Mouse (Mus musculus) lung, postnatal 0 days (tissue): ENCODE results near the gene Lhfpl3. TPM values are rescaled to one million over a fixed set of nuclear protein-coding genes. Genes with fewer than 3 reads are reported as not detected.
A peak's percentile ranks its signal among the peaks of the same experiment; 100 is the strongest.

ENCODE experiments used
- ATAC-seq: fragments of 200-750 bp; cut with Nextera tagmentation; 2 replicates; pipeline ENCODE4 v1.8.0; 2017; ENCODE audit warnings: moderate library complexity
- DNase-seq: peaks from one replicate; pipeline ENCODE4 v3.0.0-alpha.2; 2016; ENCODE audit warnings: low spot score
- H3K27ac ChIP-seq: fragments of 300-500 bp; sonication (generic); 2 replicates; pipeline ENCODE4 v1.5.1; 2014; ENCODE audit warnings: antibody characterized with exemption, mild to moderate bottlenecking, low read length, mixed read lengths
- H3K27me3 ChIP-seq: fragments of 300-500 bp; sonication (generic); replicated peaks from 2 replicates; pipeline ENCODE4 v1.6.1; 2014; ENCODE audit warnings: low read length, mixed read lengths; ENCODE audit not compliant: insufficient read depth
- H3K36me3 ChIP-seq: fragments of 300-500 bp; sonication (generic); 2 replicates; pipeline ENCODE4 v1.6.1; 2014; ENCODE audit warnings: low read length, mixed read lengths; ENCODE audit not compliant: insufficient read depth
- H3K4me1 ChIP-seq: fragments of 300-500 bp; sonication (generic); 2 replicates; pipeline ENCODE4 v1.6.1; 2014; ENCODE audit warnings: antibody characterized with exemption, low read depth, low read length, mixed read lengths; ENCODE audit not compliant: insufficient read depth
- H3K4me2 ChIP-seq: fragments of 300-500 bp; sonication (generic); replicated peaks from 2 replicates; pipeline ENCODE4 v1.6.1; 2014; ENCODE audit warnings: low read depth, mild to moderate bottlenecking, low read length, moderate library complexity, mixed read lengths
- H3K4me3 ChIP-seq: fragments of 300-500 bp; sonication (generic); 2 replicates; pipeline ENCODE4 v1.5.1; 2014; ENCODE audit warnings: low read depth, low read length
- H3K9ac ChIP-seq: fragments of 300-500 bp; sonication (generic); replicated peaks from 2 replicates; pipeline ENCODE4 v1.6.1; 2014; ENCODE audit warnings: low read depth, mild to moderate bottlenecking
- H3K9me3 ChIP-seq: fragments of 300-500 bp; sonication (generic); 2 replicates; pipeline ENCODE4 v1.6.1; 2016; ENCODE audit warnings: low read length, mixed read lengths
- CTCF ChIP-seq: IDR thresholded peaks from 2 replicates; pipeline ENCODE4 v1.5.1; 2016; ENCODE audit warnings: antibody characterized with exemption, mild to moderate bottlenecking
- EP300 ChIP-seq: IDR thresholded peaks from 2 replicates; pipeline ENCODE4 v1.6.1; 2016; ENCODE audit warnings: antibody characterized with exemption, mild to moderate bottlenecking, control low read depth
- WGBS: fragments of 180-500 bp; shearing (Covaris S2); extraction: QIAGEN DNeasy Blood & Tissue Kit; methylation state at CpG from one replicate; pipeline ENCODE4 v1.1.7; 2014; 5-methylcytosine and 5-hydroxymethylcytosine counted together
- polyA plus RNA-seq: library from polyadenylated mRNA; unstranded; fragments of >200 nt; fragmentation: Nextera tagmentation; extraction: Ambion mirVana; gene quantifications from 2 replicates; pipeline ENCODE4 v1.2.1, GENCODE M21; 2015

Gene Lhfpl3
- polyA plus RNA-seq, 1 experiment from 2014 or later: 0.04 TPM

- Histone ChIP-seq H3K9me3 (no peaks in the 10 kb centered on the region), H3K9ac (no peak overlapping the region), H3K27me3 (no peaks in the 10 kb centered on the region), H3K4me2 (no peak overlapping the region), H3K36me3 (no peaks in the 10 kb centered on the region), H3K27ac (no peak overlapping the region), H3K4me3 (no peak overlapping the region), H3K4me1 (no peaks in the 10 kb centered on the region)
- no peak for ATAC-seq
- no peak for TF ChIP-seq CTCF
- TF ChIP-seq EP300: no peak
- DNase-seq: no peak
- 75% methylated on average over 2 of the region's 2 CpGs for WGBS
Measured at GRCm38 (mm10) chr5:22986771-22987170, 240.9 kb downstream of the Lhfpl3 start.

DNA sequence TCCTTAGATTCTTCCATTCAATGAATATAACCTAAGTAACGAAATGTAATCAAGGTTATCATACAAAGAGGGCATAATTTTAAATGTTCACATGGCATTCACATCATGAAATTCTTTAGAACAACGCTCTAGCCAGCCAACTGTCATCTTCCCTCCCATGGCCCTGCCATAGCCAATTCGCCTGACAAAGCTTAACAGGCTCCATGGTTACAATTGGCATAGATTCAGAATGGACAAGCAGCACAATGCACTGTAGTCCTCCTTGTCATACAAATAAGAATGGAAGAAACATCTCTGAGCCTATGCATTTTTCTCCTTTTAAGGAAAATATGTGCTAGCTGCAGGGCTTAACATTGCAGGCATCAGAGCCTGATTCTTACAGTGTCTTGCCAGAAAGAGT, 254.0 kb downstream of the Lhfpl3 start:
- WGBS: 60% methylated on average over 3 of the region's 3 CpGs

GRCm38 (mm10) chr5:23003123-23003797, 257.4 kb downstream of the Lhfpl3 start:
- TF ChIP-seq EP300 (no peak), CTCF (no peak)
- H3K27me3 ChIP-seq: no peaks in the 10 kb centered on the region
- no peak overlapping the region for H3K27ac ChIP-seq
- H3K4me3 ChIP-seq: no peak overlapping the region
- 75% methylated on average over 2 of the region's 2 CpGs for WGBS
- DNase-seq: no peak
- H3K4me2 ChIP-seq: no peak overlapping the region
- no peaks in the 10 kb centered on the region for H3K4me1 ChIP-seq
- no peaks in the 10 kb centered on the region for H3K36me3 ChIP-seq
- no peak overlapping the region for H3K9ac ChIP-seq
- no peak for ATAC-seq
- no peaks in the 10 kb centered on the region for H3K9me3 ChIP-seq

More for the DNA sequence above, 254.0 kb downstream of the Lhfpl3 start:
- no peaks in the 10 kb centered on the region for H3K4me1 ChIP-seq
- H3K36me3 ChIP-seq: no peaks in the 10 kb centered on the region
- no peak overlapping the region for H3K4me3 ChIP-seq
- DNase-seq: no peak
- H3K27ac ChIP-seq: no peak overlapping the region
- no peaks in the 10 kb centered on the region for H3K27me3 ChIP-seq
- no peak for TF ChIP-seq CTCF
- no peak for TF ChIP-seq EP300
- no peak overlapping the region for H3K4me2 ChIP-seq
- no peak for ATAC-seq
- H3K9me3 ChIP-seq: no peaks in the 10 kb centered on the region
- H3K9ac ChIP-seq: no peak overlapping the region

GRCm38 (mm10) chr5:23006207-23006606, 260.3 kb downstream of the Lhfpl3 start:
- no peaks in the 10 kb centered on the region for H3K4me1 ChIP-seq
- H3K36me3 ChIP-seq: no peaks in the 10 kb centered on the region
- H3K4me2 ChIP-seq: no peak overlapping the region
- no peak overlapping the region for H3K4me3 ChIP-seq
- H3K27ac ChIP-seq: no peak overlapping the region
- WGBS: 47% methylated on average over 1 of the region's 1 CpGs
- no peak for ATAC-seq
- DNase-seq: no peak
- TF ChIP-seq CTCF (no peak), EP300 (no peak)
- no peaks in the 10 kb centered on the region for H3K27me3 ChIP-seq
- H3K9me3 ChIP-seq: no peaks in the 10 kb centered on the region
- no peak overlapping the region for H3K9ac ChIP-seq

GRCm38 (mm10) chr5:23010460-23010859, 264.6 kb downstream of the Lhfpl3 start:
- TF ChIP-seq EP300 (no peak), CTCF (no peak)
- no peak; the same call in 1 of the 2 replicates for ATAC-seq
- peak; percentile 16 for DNase-seq
- Histone ChIP-seq H3K4me3 (no peak overlapping the region), H3K4me2 (no peak overlapping the region), H3K9ac (no peak overlapping the region), H3K9me3 (no peaks in the 10 kb centered on the region), H3K27me3 (no peaks in the 10 kb centered on the region), H3K36me3 (no peaks in the 10 kb centered on the region), H3K4me1 (no peaks in the 10 kb centered on the region), H3K27ac (no peak overlapping the region)
- WGBS: 44% methylated on average over 1 of the region's 1 CpGs

DNA sequence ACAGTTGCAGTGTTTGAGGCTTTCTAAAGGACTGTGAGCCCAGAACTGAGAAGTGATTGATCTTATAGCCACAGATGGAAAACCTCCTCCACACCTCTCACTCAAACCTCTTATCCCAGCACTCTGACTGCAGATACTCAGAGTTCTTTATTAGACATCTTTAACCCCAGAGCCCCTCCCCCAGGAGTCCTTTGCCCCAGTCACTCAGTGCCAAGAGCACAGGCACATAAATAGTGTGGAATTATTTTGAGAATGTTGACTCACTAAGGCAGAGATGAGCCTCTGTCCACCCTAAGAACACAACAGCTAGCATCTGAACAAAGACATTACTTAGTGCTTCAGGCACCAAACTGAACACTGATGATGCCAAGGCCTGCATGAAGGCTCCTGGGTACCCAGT, 268.1 kb downstream of the Lhfpl3 start:
- H3K9me3 ChIP-seq: no peaks in the 10 kb centered on the region
- no peak overlapping the region for H3K4me2 ChIP-seq
- TF ChIP-seq EP300 (no peak), CTCF (no peak)
- ATAC-seq: no peak
- no peak overlapping the region for H3K27ac ChIP-seq
- H3K4me3 ChIP-seq: no peak overlapping the region
- H3K9ac ChIP-seq: no peak overlapping the region
- DNase-seq: no peak
- no peaks in the 10 kb centered on the region for H3K4me1 ChIP-seq
- H3K27me3 ChIP-seq: no peaks in the 10 kb centered on the region
- H3K36me3 ChIP-seq: no peaks in the 10 kb centered on the region
